Mouse (Mus musculus) midbrain, embryonic 10.5 days (tissue): ENCODE results near the gene St3gal3. TPM values are rescaled to one million over a fixed set of nuclear protein-coding genes. Genes with fewer than 3 reads are reported as not detected.
A peak's percentile ranks its signal among the peaks of the same experiment; 100 is the strongest.

Experiments used
- DNase-seq: peaks from one replicate; pipeline ENCODE4 v3.0.0-alpha.2; 2017; ENCODE audit warnings: low spot score
- H3K27ac ChIP-seq: fragments of 300-500 bp; sonication (generic); replicated peaks from 2 replicates; pipeline ENCODE4 v1.5.1; 2016; ENCODE audit warnings: mild to moderate bottlenecking
- H3K27me3 ChIP-seq: fragments of 300-500 bp; sonication (generic); 2 replicates; pipeline ENCODE4 v1.6.1; 2016; ENCODE audit warnings: low read depth, mild to moderate bottlenecking; ENCODE audit not compliant: poor library complexity, severe bottlenecking
- H3K36me3 ChIP-seq: fragments of 300-500 bp; sonication (generic); 2 replicates; pipeline ENCODE4 v1.6.1; 2016; ENCODE audit warnings: mild to moderate bottlenecking, moderate library complexity
- H3K4me1 ChIP-seq: fragments of 300-500 bp; sonication (generic); 2 replicates; pipeline ENCODE4 v1.6.1; 2016
- H3K4me3 ChIP-seq: fragments of 300-500 bp; sonication (generic); 2 replicates; pipeline ENCODE4 v1.5.1; 2016; ENCODE audit warnings: mild to moderate bottlenecking, moderate library complexity
- H3K9me3 ChIP-seq: fragments of 300-500 bp; sonication (generic); replicated peaks from 2 replicates; pipeline ENCODE4 v1.6.1; 2016; ENCODE audit warnings: mild to moderate bottlenecking
- WGBS: fragments of 180-500 bp; shearing (Covaris S2); methylation state at CpG from one replicate; pipeline ENCODE4 v1.1.7; 2016; 5-methylcytosine and 5-hydroxymethylcytosine counted together
- polyA plus RNA-seq: library from polyadenylated mRNA; unstranded; fragments of >200 nt; fragmentation: Nextera tagmentation; extraction: Ambion mirVana; gene quantifications from 2 replicates; pipeline ENCODE4 v1.2.1, GENCODE M21; 2016

Gene St3gal3
- polyA plus RNA-seq, 1 experiment from 2014 or later: 7.3 TPM

- no peak for DNase-seq
- Histone ChIP-seq H3K9me3 (no peaks in the 10 kb centered on the region), H3K27ac (no peak overlapping the region), H3K4me1 (no peaks in the 10 kb centered on the region), H3K27me3 (no peaks in the 10 kb centered on the region), H3K36me3 (peaks cover 34% of the 10 kb centered on the region), H3K4me3 (no peak overlapping the region)
- 96% methylated on average over 5 of the region's 5 CpGs for WGBS
Measured at GRCm38 (mm10) chr4:117936964-117937363, 197.8 kb downstream of the St3gal3 start.

- Histone ChIP-seq H3K4me1 (peaks cover 8% of the 10 kb centered on the region), H3K27ac (no peak overlapping the region)
- WGBS: 83% methylated on average over 4 of the region's 4 CpGs
Measured at GRCm38 (mm10) chr4:117934081-117934480, 200.6 kb downstream of the St3gal3 start.

GRCm38 (mm10) chr4:117933248-117933647, 201.5 kb downstream of the St3gal3 start:
- WGBS: 92% methylated on average over 5 of the region's 5 CpGs
- peaks cover 15% of the 10 kb centered on the region for H3K36me3 ChIP-seq
- H3K27me3 ChIP-seq: peaks cover 33% of the 10 kb centered on the region
- H3K27ac ChIP-seq: no peak overlapping the region
- H3K9me3 ChIP-seq: no peaks in the 10 kb centered on the region
- no peak overlapping the region for H3K4me3 ChIP-seq
- peaks cover 17% of the 10 kb centered on the region for H3K4me1 ChIP-seq
- no peak for DNase-seq

More at GRCm38 (mm10) chr4:117934081-117934480, 200.6 kb downstream of the St3gal3 start:
- Histone ChIP-seq H3K27me3 (peaks cover 24% of the 10 kb centered on the region), H3K9me3 (no peaks in the 10 kb centered on the region), H3K36me3 (peaks cover 17% of the 10 kb centered on the region), H3K4me3 (no peak overlapping the region)
- DNase-seq: no peak

GRCm38 (mm10) chr4:117929391-117929881, 205.3 kb downstream of the St3gal3 start, which contains the start of gene Artn:
Artn (minus strand) TSS chr4:117929763.
- peaks cover 5% of the 10 kb centered on the region for H3K36me3 ChIP-seq
- peaks cover 71% of the 10 kb centered on the region for H3K27me3 ChIP-seq
- DNase-seq: peak; percentile 62
- peak within 1 kb of the TSS; percentile 54 for H3K4me3 ChIP-seq
- 1% methylated on average over 33 of the region's 33 CpGs for WGBS
- H3K27ac ChIP-seq: peak within 1 kb of the TSS; percentile 46; the same call in 1 of the 2 replicates
- H3K9me3 ChIP-seq: no peaks in the 10 kb centered on the region
- H3K4me1 ChIP-seq: peaks cover 34% of the 10 kb centered on the region

- Histone ChIP-seq H3K27me3 (peaks cover 78% of the 10 kb centered on the region), H3K4me3 (peak overlapping the region; percentile 54), H3K36me3 (peaks cover 5% of the 10 kb centered on the region), H3K4me1 (peaks cover 34% of the 10 kb centered on the region), H3K27ac (peak overlapping the region; percentile 46; the same call in 1 of the 2 replicates), H3K9me3 (no peaks in the 10 kb centered on the region)
- WGBS: 2% methylated on average over 13 of the region's 13 CpGs
- peak; percentile 56 for DNase-seq
Measured at GRCm38 (mm10) chr4:117928699-117929241, 205.9 kb downstream of the St3gal3 start.

- H3K27ac ChIP-seq: no peak overlapping the region
- H3K4me1 ChIP-seq: peaks cover 34% of the 10 kb centered on the region
- peak; percentile 79 for DNase-seq
- peaks cover 5% of the 10 kb centered on the region for H3K36me3 ChIP-seq
- peaks cover 81% of the 10 kb centered on the region for H3K27me3 ChIP-seq
- no peaks in the 10 kb centered on the region for H3K9me3 ChIP-seq
- H3K4me3 ChIP-seq: no peak overlapping the region
- 7% methylated on average over 6 of the region's 6 CpGs for WGBS
Measured at GRCm38 (mm10) chr4:117928234-117928633, 206.5 kb downstream of the St3gal3 start.

- Histone ChIP-seq H3K9me3 (no peaks in the 10 kb centered on the region), H3K27me3 (peaks cover 93% of the 10 kb centered on the region), H3K27ac (peak overlapping the region; percentile 69), H3K4me3 (peak overlapping the region; percentile 63), H3K36me3 (no peaks in the 10 kb centered on the region), H3K4me1 (peaks cover 34% of the 10 kb centered on the region)
- 3% methylated on average over 71 of the region's 71 CpGs for WGBS
- DNase-seq: peak; percentile 55
Measured at GRCm38 (mm10) chr4:117926545-117927482, 207.9 kb downstream of the St3gal3 start.

- 68% methylated on average over 5 of the region's 6 CpGs for WGBS
- Histone ChIP-seq H3K4me3 (no peak overlapping the region), H3K27ac (no peak overlapping the region), H3K36me3 (no peaks in the 10 kb centered on the region), H3K27me3 (peaks cover 83% of the 10 kb centered on the region), H3K4me1 (peaks cover 34% of the 10 kb centered on the region), H3K9me3 (no peaks in the 10 kb centered on the region)
- no peak for DNase-seq
Measured at GRCm38 (mm10) chr4:117924916-117925315, 209.8 kb downstream of the St3gal3 start.

- peaks cover 20% of the 10 kb centered on the region for H3K4me1 ChIP-seq
- no peaks in the 10 kb centered on the region for H3K9me3 ChIP-seq
- no peak overlapping the region for H3K27ac ChIP-seq
- peaks cover 68% of the 10 kb centered on the region for H3K27me3 ChIP-seq
- 65% methylated on average over 2 of the region's 2 CpGs for WGBS
- no peak overlapping the region for H3K4me3 ChIP-seq
- no peak for DNase-seq
- H3K36me3 ChIP-seq: no peaks in the 10 kb centered on the region
Measured at GRCm38 (mm10) chr4:117923450-117923849, 211.3 kb downstream of the St3gal3 start.

GRCm38 (mm10) chr4:117921358-117921757, 213.4 kb downstream of the St3gal3 start:
- Histone ChIP-seq H3K36me3 (no peaks in the 10 kb centered on the region), H3K4me3 (no peak overlapping the region), H3K27ac (no peak overlapping the region), H3K27me3 (peaks cover 47% of the 10 kb centered on the region), H3K9me3 (no peaks in the 10 kb centered on the region), H3K4me1 (peaks cover 1% of the 10 kb centered on the region)
- WGBS: 89% methylated on average over 2 of the region's 2 CpGs
- no peak for DNase-seq

- no peak for DNase-seq
- WGBS: 92% methylated on average over 5 of the region's 5 CpGs
- Histone ChIP-seq H3K4me3 (no peak overlapping the region), H3K27ac (no peak overlapping the region), H3K27me3 (peaks cover 21% of the 10 kb centered on the region), H3K9me3 (no peaks in the 10 kb centered on the region), H3K4me1 (peaks cover 18% of the 10 kb centered on the region), H3K36me3 (no peaks in the 10 kb centered on the region)
Measured at GRCm38 (mm10) chr4:117918762-117919161, 216.0 kb downstream of the St3gal3 start.

GRCm38 (mm10) chr4:117918261-117918660, 216.5 kb downstream of the St3gal3 start:
- Histone ChIP-seq H3K27ac (no peak overlapping the region), H3K4me3 (no peak overlapping the region), H3K4me1 (peaks cover 23% of the 10 kb centered on the region), H3K36me3 (no peaks in the 10 kb centered on the region), H3K9me3 (no peaks in the 10 kb centered on the region), H3K27me3 (peaks cover 18% of the 10 kb centered on the region; the same call in 1 of the 2 replicates)
- WGBS: 81% methylated on average over 3 of the region's 3 CpGs
- DNase-seq: no peak
